Mouse (Mus musculus): ENCODE measurements around the gene Dcaf5. TPM values are rescaled to one million over a fixed set of nuclear protein-coding genes. Genes with fewer than 3 reads are reported as not detected.
A peak's percentile ranks its signal among the peaks of the same experiment; 100 is the strongest.

Dcaf5 gene
- total and polyA plus RNA-seq, 3 experiments, result 8.2 to 13.2 (median 13.0) TPM

DNA sequence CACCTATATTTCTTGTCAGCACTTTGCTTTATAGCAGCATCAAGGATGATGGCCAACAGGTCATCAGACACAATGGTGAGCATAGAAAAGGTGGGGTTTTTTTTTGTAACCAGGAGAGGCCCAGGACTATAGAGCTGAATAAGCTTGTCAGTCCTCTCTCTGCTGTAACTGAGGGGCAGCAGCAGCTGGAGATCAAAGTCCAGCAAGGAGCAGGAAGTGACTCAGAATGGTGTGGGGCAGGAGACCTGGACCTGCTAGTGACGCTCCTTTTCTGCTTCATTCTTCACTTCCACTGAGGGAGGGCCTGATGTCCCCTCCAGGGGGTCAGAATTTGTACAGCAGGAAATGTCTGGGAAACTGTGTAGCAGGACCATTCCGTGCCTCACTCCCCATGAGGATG is 106.8 kb downstream of the Dcaf5 start:
- H3K9ac ChIP-seq (ENCODE audit: insufficient read depth, low read depth), result no peak overlapping the region
- no peaks in the 10 kb centered on the region for H3K36me3 ChIP-seq (replicated peaks in 1 of 2; ENCODE audit: control insufficient read depth in 1 of 2, insufficient read depth in 1 of 2, low read length in 1 of 2)
- no peaks in the 10 kb centered on the region for H3K79me2 ChIP-seq (replicated peaks; ENCODE audit: control insufficient read depth, extremely low read depth, insufficient read depth, poor library complexity, severe bottlenecking)
- DNase-seq (ENCODE audit: extremely low read depth), result no peak
- no peak overlapping the region for H3K27ac ChIP-seq (ENCODE audit: insufficient read depth, low read depth)
- H3K9me3 ChIP-seq (replicated peaks; ENCODE audit: low read length), result no peaks in the 10 kb centered on the region
- H3K4me3 ChIP-seq (replicated peaks in 1 of 3; ENCODE audit: low read depth in 2 of 3, low read length in 2 of 3, poor library complexity in 1 of 3), result no peak overlapping the region
- dilution Hi-C loops (cut with MboI; ENCODE audit: extremely low pct_ligation_motif_present, extremely low pct_unique_long_range_greater_than_20kb, low sequenced_read_pairs) (no loop called here), in situ Hi-C loops (cut with MboI; ENCODE audit: low pct_ligation_motif_present, low pct_unique_long_range_greater_than_20kb, low sequenced_read_pairs) (no loop called here)
- TF ChIP-seq ETS1 (conservative IDR thresholded peaks at IDR 0.05; ENCODE audit: low read depth, low read length) (no peak), MAZ (IDR thresholded peaks at IDR 0.05; ENCODE audit: low read depth, low read length) (no peak), EP300 (IDR thresholded peaks at IDR 0.05; ENCODE audit: low read length) (no peak)
- peaks cover 9 to 41% of the 10 kb centered on the region in 2 experiments for H3K4me1 ChIP-seq (ENCODE audit: control insufficient read depth in 1 of 2, insufficient read depth in 2 of 2)
- no peak overlapping the region for H3K4me2 ChIP-seq (ENCODE audit: insufficient read depth, low read depth, poor library complexity, severe bottlenecking)
- H3K27me3 ChIP-seq (replicated peaks), result no peaks in the 10 kb centered on the region

DNA sequence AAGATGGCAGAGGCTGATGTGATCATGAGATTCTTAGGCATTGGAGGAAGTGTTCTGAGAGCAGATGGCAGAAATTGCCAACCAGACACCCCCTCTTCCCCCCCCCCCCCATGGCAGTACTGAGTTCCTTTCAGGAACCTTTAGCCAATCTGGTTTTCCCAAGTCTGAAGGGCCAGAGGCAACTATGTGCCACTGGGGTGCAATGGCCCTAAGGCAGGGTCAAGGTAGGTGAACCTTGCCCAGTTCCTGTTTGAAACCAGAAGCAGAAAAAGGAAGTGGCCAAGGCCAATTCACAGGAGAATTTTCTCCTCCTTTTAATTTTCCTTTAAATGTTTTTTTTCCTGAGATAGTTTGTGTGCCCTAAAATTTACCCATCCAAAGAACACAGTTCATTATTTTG is 110.4 kb downstream of the Dcaf5 start:
- dilution Hi-C loops (cut with MboI; ENCODE audit: extremely low pct_ligation_motif_present, extremely low pct_unique_long_range_greater_than_20kb, low sequenced_read_pairs), result no loop called here

DNA sequence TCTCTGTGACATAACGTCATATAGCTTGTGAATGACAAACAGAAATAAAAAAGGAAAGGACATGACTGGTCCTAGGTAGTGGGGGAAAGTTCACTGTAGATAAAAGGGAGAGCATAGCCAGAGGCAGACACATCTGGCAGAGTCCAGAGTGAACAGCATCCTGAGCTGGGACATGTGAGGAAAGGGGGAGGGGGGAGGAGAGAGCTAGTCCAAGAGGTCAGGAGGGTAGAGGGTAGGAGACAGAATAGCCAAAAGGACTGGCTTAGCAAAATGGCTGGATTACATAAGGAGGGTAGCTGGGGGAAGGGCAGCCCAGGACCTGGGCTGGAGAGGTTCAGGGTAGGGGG is 111.6 kb downstream of the Dcaf5 start:
- Histone ChIP-seq H3K4me1 (ENCODE audit: control insufficient read depth in 1 of 2, insufficient read depth in 2 of 2) (peaks cover 4 to 20% of the 10 kb centered on the region in 2 experiments; a peak in 3 of 4 replicates), H3K4me2 (ENCODE audit: insufficient read depth, low read depth, poor library complexity, severe bottlenecking) (no peak overlapping the region), H3K9me3 (replicated peaks; ENCODE audit: low read length) (peaks cover 2% of the 10 kb centered on the region), H3K79me2 (replicated peaks; ENCODE audit: control insufficient read depth, extremely low read depth, insufficient read depth, poor library complexity, severe bottlenecking) (no peaks in the 10 kb centered on the region), H3K4me3 (replicated peaks in 1 of 3; ENCODE audit: low read depth in 2 of 3, low read length in 2 of 3, poor library complexity in 1 of 3) (no peak overlapping the region), H3K9ac (ENCODE audit: insufficient read depth, low read depth) (no peak overlapping the region), H3K36me3 (replicated peaks in 1 of 2; ENCODE audit: control insufficient read depth in 1 of 2, insufficient read depth in 1 of 2, low read length in 1 of 2) (no peaks in the 10 kb centered on the region), H3K27me3 (replicated peaks) (no peaks in the 10 kb centered on the region), H3K27ac (ENCODE audit: insufficient read depth, low read depth) (no peak overlapping the region)
- in situ Hi-C loops (cut with MboI; ENCODE audit: low pct_ligation_motif_present, low pct_unique_long_range_greater_than_20kb, low sequenced_read_pairs), result no loop called here
- no peak for TF ChIP-seq GABPA (IDR thresholded peaks at IDR 0.05; ENCODE audit: insufficient replicate concordance, low read depth, low read length)
- no peak for TF ChIP-seq ZMIZ1 (IDR thresholded peaks at IDR 0.05; ENCODE audit: low read depth, low read length)
- TF ChIP-seq EP300 (IDR thresholded peaks at IDR 0.05; ENCODE audit: low read length), result no peak
- no peak for TF ChIP-seq IRF4 (IDR thresholded peaks at IDR 0.05; ENCODE audit: low read depth, low read length)
- no peak for TF ChIP-seq NRF1 (IDR thresholded peaks at IDR 0.05; ENCODE audit: low read depth, low read length)
- no peak for TF ChIP-seq TCF12 (IDR thresholded peaks at IDR 0.05; ENCODE audit: low read depth, low read length)
- no peak for TF ChIP-seq PAX5 (IDR thresholded peaks at IDR 0.05; ENCODE audit: low read length)
- TF ChIP-seq ZKSCAN1 (IDR thresholded peaks at IDR 0.05; ENCODE audit: borderline replicate concordance, low read depth, low read length), result no peak
- TF ChIP-seq JUN (IDR thresholded peaks at IDR 0.05; ENCODE audit: insufficient read depth, low read depth, low read length), result no peak
- TF ChIP-seq CHD2 (IDR thresholded peaks at IDR 0.05; ENCODE audit: low read length), result no peak
- no peak for TF ChIP-seq RCOR1 (conservative IDR thresholded peaks at IDR 0.05; ENCODE audit: low read depth, low read length)
- TF ChIP-seq ETS1 (conservative IDR thresholded peaks at IDR 0.05; ENCODE audit: low read depth, low read length), result no peak
- TF ChIP-seq ZNF384 (IDR thresholded peaks at IDR 0.05; ENCODE audit: low read depth, low read length), result no peak
- TF ChIP-seq ELF1 (IDR thresholded peaks at IDR 0.05; ENCODE audit: low read depth, low read length), result no peak
- TF ChIP-seq SMC3 (IDR thresholded peaks at IDR 0.05; ENCODE audit: low read depth, low read length), result no peak
- no peak for TF ChIP-seq BHLHE40 (IDR thresholded peaks at IDR 0.05; ENCODE audit: low read depth, low read length)
- dilution Hi-C loops (cut with MboI; ENCODE audit: extremely low pct_ligation_motif_present, extremely low pct_unique_long_range_greater_than_20kb, low sequenced_read_pairs), result no loop called here
- DNase-seq (ENCODE audit: extremely low read depth), result no peak

More for the DNA sequence above, 110.4 kb downstream of the Dcaf5 start:
- Histone ChIP-seq H3K4me3 (replicated peaks in 1 of 3; ENCODE audit: low read depth in 2 of 3, low read length in 2 of 3, poor library complexity in 1 of 3) (no peak overlapping the region), H3K9me3 (replicated peaks; ENCODE audit: low read length) (peaks cover 2% of the 10 kb centered on the region), H3K36me3 (replicated peaks in 1 of 2; ENCODE audit: control insufficient read depth in 1 of 2, insufficient read depth in 1 of 2, low read length in 1 of 2) (no peaks in the 10 kb centered on the region), H3K27ac (ENCODE audit: insufficient read depth, low read depth) (no peak overlapping the region), H3K79me2 (replicated peaks; ENCODE audit: control insufficient read depth, extremely low read depth, insufficient read depth, poor library complexity, severe bottlenecking) (no peaks in the 10 kb centered on the region), H3K4me2 (ENCODE audit: insufficient read depth, low read depth, poor library complexity, severe bottlenecking) (no peak overlapping the region), H3K4me1 (ENCODE audit: control insufficient read depth in 1 of 2, insufficient read depth in 2 of 2) (peaks cover 4 to 30% of the 10 kb centered on the region in 2 experiments), H3K9ac (ENCODE audit: insufficient read depth, low read depth) (no peak overlapping the region), H3K27me3 (replicated peaks) (no peaks in the 10 kb centered on the region)
- DNase-seq (ENCODE audit: extremely low read depth), result no peak
- in situ Hi-C loops (cut with MboI; ENCODE audit: low pct_ligation_motif_present, low pct_unique_long_range_greater_than_20kb, low sequenced_read_pairs), result no loop called here
- TF ChIP-seq MXI1 (IDR thresholded peaks at IDR 0.05; ENCODE audit: low read depth, low read length) (no peak), EP300 (IDR thresholded peaks at IDR 0.05; ENCODE audit: low read length) (0 out of 2 replicates have a peak, but pooled peaks have one; percentile 17)

Measured in CH12.LX (cell line).